Mouse (Mus musculus) stomach, embryonic 15.5 days (tissue): ENCODE data around the gene Nkiras2. TPM values are rescaled to one million over a fixed set of nuclear protein-coding genes. Genes with fewer than 3 reads are reported as not detected.
"Not testable (repeated sequence)": the region's sequence is repeated elsewhere in the genome, so short reads cannot be mapped to it uniquely, and the experiment has no call there.

ENCODE experiments used
- ATAC-seq: fragments of 200-750 bp; cut with Nextera tagmentation; 2 replicates; pipeline ENCODE4 v1.8.0; 2017; ENCODE audit warnings: low read depth, moderate number of reproducible peaks, moderate TSS enrichment; ENCODE audit not compliant: insufficient read depth, low FRiP score
- H3K27ac ChIP-seq: fragments of 300-500 bp; sonication (generic); 2 replicates; pipeline ENCODE4 v1.5.1; 2015; ENCODE audit warnings: mild to moderate bottlenecking, inconsistent platforms
- H3K27me3 ChIP-seq: fragments of 300-500 bp; sonication (generic); replicated peaks from 2 replicates; pipeline ENCODE4 v1.6.1; 2015; ENCODE audit warnings: inconsistent platforms
- H3K36me3 ChIP-seq: fragments of 300-500 bp; sonication (generic); 2 replicates; pipeline ENCODE4 v1.6.1; 2015; ENCODE audit warnings: inconsistent platforms
- H3K4me1 ChIP-seq: fragments of 300-500 bp; sonication (generic); 2 replicates; pipeline ENCODE4 v1.6.1; 2015; ENCODE audit warnings: inconsistent platforms
- H3K4me2 ChIP-seq: fragments of 300-500 bp; sonication (generic); 2 replicates; pipeline ENCODE4 v1.6.1; 2015; ENCODE audit warnings: mild to moderate bottlenecking, inconsistent platforms
- H3K4me3 ChIP-seq: fragments of 300-500 bp; sonication (generic); replicated peaks from 2 replicates; pipeline ENCODE4 v1.5.1; 2015; ENCODE audit warnings: inconsistent platforms
- H3K9ac ChIP-seq: fragments of 300-500 bp; sonication (generic); 2 replicates; pipeline ENCODE4 v1.6.1; 2015; ENCODE audit warnings: inconsistent platforms
- H3K9me3 ChIP-seq: fragments of 300-500 bp; sonication (generic); 2 replicates; pipeline ENCODE4 v1.6.1; 2016; ENCODE audit warnings: inconsistent platforms
- WGBS: fragments of 180-500 bp; shearing (Covaris S2); methylation state at CpG from one replicate; pipeline ENCODE4 v1.1.7; 2015; 5-methylcytosine and 5-hydroxymethylcytosine counted together
- polyA plus RNA-seq: library from polyadenylated mRNA; unstranded; fragments of >200 nt; fragmentation: Nextera tagmentation; extraction: Ambion mirVana; gene quantifications from 2 replicates; pipeline ENCODE4 v1.2.1, GENCODE M21; 2015

The Nkiras2 gene
- polyA plus RNA-seq, 1 experiment from 2014 or later, result 57.3 TPM

DNA sequence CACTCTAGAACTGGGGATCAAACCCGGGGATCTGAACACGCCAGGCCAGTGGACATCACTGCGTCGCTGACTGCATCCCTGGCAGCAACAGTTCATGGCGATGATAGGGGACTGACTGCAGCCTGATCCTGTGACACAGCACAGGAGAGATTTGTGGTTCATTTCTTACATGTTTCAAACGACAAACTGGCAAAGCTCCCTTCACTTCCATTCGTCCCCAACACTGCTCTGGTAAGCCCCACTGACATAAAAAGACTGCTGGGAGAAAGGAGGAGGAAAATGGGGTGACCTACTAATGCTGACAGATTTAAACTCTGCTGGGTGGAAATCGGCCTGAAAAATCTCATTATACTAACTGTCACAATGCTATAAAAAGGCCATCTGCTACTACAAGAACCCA is 15.2 kb upstream of the Nkiras2 start:
- H3K4me3 ChIP-seq, result no peak overlapping the region
- no peak overlapping the region for H3K4me2 ChIP-seq
- WGBS, result 77% methylated on average over 8 of the region's 8 CpGs
- H3K27ac ChIP-seq, result 0 out of 2 replicates have a peak overlapping the region, but pooled peaks have one; percentile 2
- peaks cover 12% of the 10 kb centered on the region; the same call in 1 of the 2 replicates for H3K36me3 ChIP-seq
- no peak for ATAC-seq
- peaks cover 11% of the 10 kb centered on the region for H3K4me1 ChIP-seq
- H3K9me3 ChIP-seq, result no peaks in the 10 kb centered on the region
- H3K9ac ChIP-seq, result no peak overlapping the region
- no peaks in the 10 kb centered on the region for H3K27me3 ChIP-seq

DNA sequence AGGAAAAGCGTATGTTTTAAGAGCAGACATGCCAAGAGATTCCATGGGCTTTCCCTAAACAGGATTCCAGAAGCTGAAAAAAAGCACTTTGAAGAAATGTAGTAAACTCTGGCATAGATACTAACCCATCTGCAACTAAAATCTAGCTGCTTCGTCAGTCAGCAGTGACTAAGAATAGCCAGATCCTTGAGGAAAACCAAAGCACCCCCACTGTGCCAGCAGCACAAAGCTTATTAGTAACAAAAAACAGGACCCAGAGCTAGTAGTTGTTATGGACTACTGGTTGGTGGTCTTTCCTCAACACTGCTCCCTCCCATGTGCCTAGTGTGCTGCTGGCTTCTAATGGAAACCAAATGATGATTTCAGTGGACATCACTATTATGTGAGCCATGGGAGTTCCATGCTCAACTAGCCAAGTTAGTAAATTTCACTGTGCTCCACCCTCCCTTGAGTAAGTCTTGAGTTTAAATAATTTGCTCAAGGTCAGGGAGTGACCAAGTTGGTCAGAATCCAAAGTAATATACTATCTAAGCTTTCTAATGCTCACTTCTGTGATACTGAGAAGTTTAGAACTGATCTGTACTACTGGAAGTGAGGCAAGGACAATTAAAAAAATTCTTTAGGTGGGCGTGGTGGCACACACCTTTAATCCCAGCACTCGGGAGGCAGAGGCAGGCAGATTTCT is 14.6 kb upstream of the Nkiras2 start:
- H3K36me3 ChIP-seq, result peaks cover 8% of the 10 kb centered on the region; the same call in 1 of the 2 replicates
- 0 out of 2 replicates have a peak overlapping the region, but pooled peaks have one; percentile 2 for H3K27ac ChIP-seq
- no peak overlapping the region for H3K4me3 ChIP-seq
- H3K9ac ChIP-seq, result no peak overlapping the region
- peaks cover 15% of the 10 kb centered on the region for H3K4me1 ChIP-seq
- ATAC-seq, result no peak
- H3K9me3 ChIP-seq, result no peaks in the 10 kb centered on the region
- 69% methylated on average over 4 of the region's 4 CpGs for WGBS
- no peaks in the 10 kb centered on the region for H3K27me3 ChIP-seq
- H3K4me2 ChIP-seq, result no peak overlapping the region

DNA sequence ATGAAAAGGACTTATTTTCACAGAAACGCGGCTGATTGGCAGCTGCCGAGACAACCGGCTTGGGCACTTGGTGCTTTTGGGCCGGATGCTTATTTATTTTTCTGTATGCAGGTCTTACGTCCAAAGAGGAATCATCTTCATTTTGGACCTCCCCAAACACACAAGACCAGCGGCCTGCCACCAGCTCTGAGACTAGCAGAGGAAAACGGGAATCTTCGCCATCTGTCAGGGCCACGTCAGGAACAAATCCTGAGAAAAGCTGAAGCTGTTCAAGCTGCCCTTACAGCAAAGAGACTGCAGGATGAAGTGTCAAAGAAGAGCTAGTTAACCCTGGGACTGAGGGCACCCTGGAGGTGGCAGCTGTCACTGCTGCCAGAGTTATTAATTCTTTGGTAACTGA is 13.6 kb upstream of the Nkiras2 start:
- Histone ChIP-seq H3K4me2 (no peak overlapping the region), H3K27me3 (no peaks in the 10 kb centered on the region), H3K4me1 (peaks cover 23% of the 10 kb centered on the region), H3K4me3 (no peak overlapping the region), H3K27ac (no peak overlapping the region), H3K9me3 (no peaks in the 10 kb centered on the region), H3K9ac (no peak overlapping the region), H3K36me3 (peaks cover 3% of the 10 kb centered on the region; the same call in 1 of the 2 replicates)
- no peak for ATAC-seq
- 90% methylated on average over 10 of the region's 10 CpGs for WGBS

DNA sequence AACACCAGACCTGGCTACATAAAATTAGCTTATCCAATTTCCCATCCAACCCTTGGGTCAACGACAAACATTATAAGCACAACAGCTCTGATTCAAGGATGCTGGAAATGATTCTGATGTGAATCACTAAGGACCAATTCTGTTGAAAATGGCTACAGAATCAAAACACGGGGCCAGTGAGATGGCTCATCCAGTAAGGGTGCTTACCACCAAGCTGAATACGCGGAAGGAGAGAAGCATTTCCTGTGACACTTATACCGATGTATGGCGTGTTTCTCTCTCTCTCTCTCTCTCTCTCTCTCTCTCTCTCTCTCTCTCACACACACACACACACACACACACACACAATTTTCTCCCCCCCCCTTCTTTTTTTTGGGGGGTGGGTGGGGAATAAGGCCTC is 11.9 kb upstream of the Nkiras2 start:
- ATAC-seq, result no peak
- no peaks in the 10 kb centered on the region for H3K9me3 ChIP-seq
- H3K4me1 ChIP-seq, result peaks cover 24% of the 10 kb centered on the region
- 0 out of 2 replicates have a peak, but pooled peaks cover 2% of the 10 kb centered on the region for H3K36me3 ChIP-seq
- H3K4me3 ChIP-seq, result no peak overlapping the region
- H3K27me3 ChIP-seq, result no peaks in the 10 kb centered on the region
- no peak overlapping the region for H3K27ac ChIP-seq
- no peak overlapping the region for H3K4me2 ChIP-seq
- no peak overlapping the region for H3K9ac ChIP-seq
- WGBS, result 85% methylated on average over 6 of the region's 6 CpGs

DNA sequence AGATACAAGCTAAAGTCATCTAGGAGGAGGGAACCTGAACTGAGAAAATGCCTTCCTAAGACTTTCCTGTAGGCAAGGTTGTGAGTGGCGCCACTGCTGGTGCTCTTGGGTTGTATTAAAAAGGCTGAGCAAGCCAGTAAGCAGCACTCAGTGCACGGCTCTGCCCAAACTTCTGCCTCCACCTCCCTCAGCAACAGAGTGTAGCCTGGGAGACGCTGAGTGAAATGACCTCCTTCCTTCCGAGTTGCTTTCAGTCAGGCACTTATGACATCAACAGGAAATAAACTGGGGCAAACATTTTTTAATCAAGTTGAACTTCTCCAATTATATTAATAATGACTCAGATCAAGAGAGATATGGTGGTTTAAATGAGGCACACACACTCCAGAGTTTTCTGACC is 10.2 kb upstream of the Nkiras2 start:
- no peak overlapping the region for H3K4me2 ChIP-seq

DNA sequence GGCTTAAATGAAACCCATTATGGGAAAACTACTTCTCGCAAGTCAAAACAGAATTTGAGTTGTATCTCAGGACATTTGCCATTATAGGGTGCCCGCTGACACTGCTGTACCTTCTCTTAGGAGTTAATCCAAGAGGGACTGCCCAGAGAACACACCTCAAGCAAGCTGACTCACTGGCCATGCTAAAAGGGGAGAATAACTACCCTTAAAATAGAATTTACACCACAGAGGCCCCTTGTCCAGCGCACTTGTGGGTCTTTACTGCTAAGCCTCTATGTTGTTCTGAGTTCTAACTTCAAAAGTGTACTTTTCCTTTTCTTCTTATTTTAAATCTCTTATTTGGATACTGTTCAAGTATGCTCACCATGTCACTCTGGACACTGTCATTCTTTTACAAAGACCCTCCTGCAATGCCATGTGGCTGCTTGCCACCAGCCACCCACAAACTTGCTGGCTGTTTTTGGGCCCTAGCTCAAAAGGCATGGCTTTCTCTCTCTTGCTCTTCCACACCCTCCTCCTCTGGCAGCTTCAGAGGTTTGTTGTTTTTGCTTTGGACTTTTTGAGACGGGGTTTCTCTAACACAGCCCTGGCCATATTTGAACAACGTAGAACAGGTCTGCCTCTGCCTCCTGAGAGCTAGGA is 9.6 kb upstream of the Nkiras2 start:
- 75% methylated on average over 5 of the region's 5 CpGs for WGBS
- Histone ChIP-seq H3K9me3 (no peaks in the 10 kb centered on the region), H3K36me3 (no peaks in the 10 kb centered on the region), H3K4me1 (peaks cover 20% of the 10 kb centered on the region), H3K4me2 (no peak overlapping the region), H3K27ac (no peak overlapping the region), H3K4me3 (no peak overlapping the region), H3K9ac (no peak overlapping the region), H3K27me3 (no peaks in the 10 kb centered on the region)
- no peak for ATAC-seq

More for the DNA sequence above, 10.2 kb upstream of the Nkiras2 start:
- no peaks in the 10 kb centered on the region for H3K27me3 ChIP-seq
- no peak for ATAC-seq
- H3K9ac ChIP-seq, result no peak overlapping the region
- 0 out of 2 replicates have a peak overlapping the region, but pooled peaks have one; percentile 11 for H3K27ac ChIP-seq
- H3K36me3 ChIP-seq, result 0 out of 2 replicates have a peak, but pooled peaks cover under 1% of the 10 kb centered on the region
- H3K4me3 ChIP-seq, result no peak overlapping the region
- WGBS, result 52% methylated on average over 4 of the region's 4 CpGs
- H3K9me3 ChIP-seq, result no peaks in the 10 kb centered on the region
- H3K4me1 ChIP-seq, result peaks cover 23% of the 10 kb centered on the region

DNA sequence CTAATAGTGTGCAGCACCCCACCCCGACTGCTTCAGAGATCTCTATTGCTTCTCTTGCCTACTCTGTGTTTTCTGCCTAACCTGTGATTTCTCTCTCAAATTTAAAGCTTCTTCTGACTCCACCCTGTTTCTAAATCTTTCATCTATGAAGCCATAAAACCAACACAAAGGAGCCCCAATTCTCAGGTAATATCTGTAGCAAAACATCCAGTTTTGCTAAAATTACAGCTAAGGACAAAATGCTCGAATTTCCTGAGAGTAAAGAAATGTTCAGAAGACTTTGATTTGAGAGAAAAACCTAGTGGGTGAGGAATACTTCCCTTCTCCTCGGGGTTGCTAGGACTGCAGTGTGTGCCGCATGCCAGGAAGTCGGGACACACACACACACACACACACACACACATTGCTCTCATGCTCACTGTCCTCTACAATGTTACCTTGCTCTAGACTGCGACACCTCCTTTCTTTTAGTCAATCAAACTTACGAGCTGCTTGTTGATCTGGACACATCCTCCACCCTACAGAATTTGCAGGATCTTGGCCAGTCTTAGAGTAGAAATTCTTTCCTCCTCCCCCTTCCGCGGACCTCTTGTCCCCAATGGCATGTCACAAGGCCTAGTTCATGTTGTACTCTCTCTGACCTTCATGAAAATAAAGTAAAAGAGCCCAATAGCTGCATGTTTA is 8.9 kb upstream of the Nkiras2 start:
- H3K4me1 ChIP-seq, result peaks cover 18% of the 10 kb centered on the region
- no peak overlapping the region for H3K27ac ChIP-seq
- no peaks in the 10 kb centered on the region for H3K36me3 ChIP-seq
- H3K9ac ChIP-seq, result no peak overlapping the region
- H3K4me3 ChIP-seq, result no peak overlapping the region
- no peak for ATAC-seq
- WGBS, result 75% methylated on average over 9 of the region's 9 CpGs
- H3K9me3 ChIP-seq, result no peaks in the 10 kb centered on the region
- no peaks in the 10 kb centered on the region for H3K27me3 ChIP-seq
- no peak overlapping the region for H3K4me2 ChIP-seq

DNA sequence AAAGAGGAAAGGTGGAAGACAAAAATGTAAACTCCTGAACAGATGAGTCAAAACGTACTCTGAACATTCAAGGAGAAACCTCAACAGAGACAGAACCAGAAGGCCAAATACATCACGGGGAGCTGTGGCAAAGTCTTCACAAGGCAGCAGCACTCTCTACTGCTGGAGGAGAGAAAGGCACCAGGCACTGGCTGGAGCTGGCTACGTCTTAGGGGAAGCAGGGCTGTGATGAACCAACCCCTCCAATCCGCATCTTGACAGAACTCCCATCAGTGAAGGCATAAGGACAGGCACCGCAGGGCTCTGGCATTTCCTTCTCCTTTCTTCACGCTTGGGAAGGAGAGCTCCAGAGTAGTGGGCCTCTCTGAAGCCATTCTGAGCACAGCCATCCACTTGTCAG is 7.4 kb upstream of the Nkiras2 start:
- Histone ChIP-seq H3K9me3 (no peaks in the 10 kb centered on the region), H3K4me3 (no peak overlapping the region), H3K4me1 (peaks cover 16% of the 10 kb centered on the region; the same call in 1 of the 2 replicates), H3K27ac (no peak overlapping the region), H3K4me2 (no peak overlapping the region), H3K9ac (no peak overlapping the region), H3K27me3 (no peaks in the 10 kb centered on the region), H3K36me3 (no peaks in the 10 kb centered on the region)
- ATAC-seq, result no peak
- WGBS, result 82% methylated on average over 6 of the region's 6 CpGs

DNA sequence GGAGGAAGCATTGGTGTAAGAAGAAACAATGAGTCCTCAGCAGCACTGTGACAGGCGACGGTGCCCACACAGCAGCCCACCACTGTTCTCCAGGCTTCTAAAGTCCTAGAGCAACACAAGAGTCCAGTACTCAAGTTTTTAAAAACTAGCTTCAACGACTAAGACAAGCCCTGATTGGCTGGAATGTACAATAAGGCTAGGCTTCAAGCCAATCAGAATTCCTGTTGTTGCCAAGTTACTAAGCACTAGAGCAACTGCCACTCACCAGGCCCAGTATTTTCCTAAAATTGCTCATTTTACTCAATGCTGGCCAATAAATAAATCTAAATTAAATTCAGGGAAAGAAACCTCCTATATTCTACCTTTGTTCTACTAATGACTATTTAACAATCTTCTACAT is 5.8 kb upstream of the Nkiras2 start:
- WGBS, result 69% methylated on average over 3 of the region's 3 CpGs
- H3K4me1 ChIP-seq, result peaks cover 24% of the 10 kb centered on the region
- H3K36me3 ChIP-seq, result no peaks in the 10 kb centered on the region
- H3K4me3 ChIP-seq, result no peak overlapping the region
- H3K4me2 ChIP-seq, result peak overlapping the region; percentile 11; the same call in 1 of the 2 replicates
- no peaks in the 10 kb centered on the region for H3K27me3 ChIP-seq
- H3K9ac ChIP-seq, result no peak overlapping the region
- H3K9me3 ChIP-seq, result no peaks in the 10 kb centered on the region
- peak overlapping the region; percentile 16; the same call in 1 of the 2 replicates for H3K27ac ChIP-seq
- no peak for ATAC-seq

DNA sequence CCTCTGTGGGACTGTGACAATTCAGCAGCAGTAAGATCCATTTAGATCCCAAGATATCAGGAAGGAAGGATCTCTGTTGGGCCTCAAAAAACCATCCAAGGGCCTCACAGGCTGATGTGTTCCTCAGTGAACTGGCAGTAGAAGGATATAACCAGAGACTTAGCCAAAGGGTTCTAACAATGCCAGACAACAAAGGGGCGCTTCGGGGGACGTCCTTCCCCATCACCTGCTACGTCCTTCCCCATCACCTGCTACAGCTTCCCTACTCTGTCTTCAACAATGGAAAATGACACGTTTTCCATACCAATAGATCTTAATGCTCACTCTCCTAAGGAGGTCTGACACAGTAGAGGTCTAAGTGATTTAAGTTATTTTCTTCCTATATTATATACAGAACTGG is 2.7 kb upstream of the Nkiras2 start:
- Histone ChIP-seq H3K4me1 (peaks cover 16% of the 10 kb centered on the region), H3K36me3 (no peaks in the 10 kb centered on the region), H3K27ac (no peak overlapping the region), H3K27me3 (no peaks in the 10 kb centered on the region), H3K4me3 (no peak overlapping the region), H3K9ac (no peak overlapping the region), H3K9me3 (no peaks in the 10 kb centered on the region), H3K4me2 (no peak overlapping the region)
- WGBS, result 90% methylated on average over 5 of the region's 5 CpGs
- no peak for ATAC-seq

DNA sequence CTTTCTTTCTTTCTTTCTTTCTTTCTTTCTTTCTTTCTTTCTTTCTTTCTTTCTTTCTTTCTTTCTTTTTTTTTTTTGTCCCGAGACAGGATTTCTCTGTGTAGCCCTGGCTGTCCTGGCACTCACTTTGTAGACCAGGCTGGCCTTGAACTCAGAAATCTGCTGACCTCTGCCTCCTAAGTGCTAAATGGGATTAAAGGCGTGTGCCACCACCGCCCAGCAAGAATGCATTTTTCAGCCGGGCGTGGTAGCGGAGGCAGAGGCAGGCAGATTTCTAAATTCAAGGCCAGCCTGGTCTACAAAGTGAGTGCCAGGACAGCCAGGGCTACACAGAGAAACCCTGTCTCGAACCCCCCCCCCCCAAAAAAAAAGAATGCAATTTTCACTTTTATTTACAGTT is 2.2 kb upstream of the Nkiras2 start:
- H3K27ac ChIP-seq, H3K27me3 ChIP-seq, ATAC-seq, H3K4me2 ChIP-seq, H3K36me3 ChIP-seq, H3K4me3 ChIP-seq, H3K9me3 ChIP-seq, H3K9ac ChIP-seq: not testable (repeated sequence)
- peaks cover 16% of the 10 kb centered on the region for H3K4me1 ChIP-seq
- 85% methylated on average over 7 of the region's 7 CpGs for WGBS

DNA sequence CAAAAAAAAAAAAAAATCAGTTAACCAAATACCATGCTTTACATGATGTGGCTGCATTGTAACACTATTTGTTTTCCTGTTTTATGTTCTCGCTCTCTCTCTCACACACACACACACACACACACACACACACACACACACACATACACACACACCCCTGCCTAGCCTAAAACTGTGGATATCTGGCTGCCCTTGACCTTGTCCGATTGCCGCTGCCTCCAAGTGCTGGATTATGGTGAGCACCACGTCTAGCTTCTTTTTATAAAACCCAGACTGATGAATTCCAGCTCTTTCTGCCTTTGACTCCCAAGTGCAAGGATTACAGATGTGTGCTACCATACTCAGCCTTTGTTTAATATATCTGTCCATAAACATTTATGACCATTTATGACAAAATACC is 1.6 kb upstream of the Nkiras2 start:
- Histone ChIP-seq H3K4me1 (peaks cover 15% of the 10 kb centered on the region), H3K9me3 (no peaks in the 10 kb centered on the region), H3K4me3 (peak overlapping the region; percentile 98; the same call in 1 of the 2 replicates), H3K9ac (no peak overlapping the region), H3K27me3 (no peaks in the 10 kb centered on the region), H3K36me3 (no peaks in the 10 kb centered on the region), H3K27ac (no peak overlapping the region), H3K4me2 (peak overlapping the region; percentile 80)
- ATAC-seq, result no peak
- 56% methylated on average over 4 of the region's 4 CpGs for WGBS
